Mouse (Mus musculus) thymus, adult 2 months (tissue): ENCODE measurements around the gene Zim1.

ENCODE experiments used
- CTCF ChIP-seq: fragments of 200-500 bp; IDR thresholded peaks from 2 replicates; pipeline ENCODE4 v1.5.1; 2012; ENCODE audit warnings: mild to moderate bottlenecking, control low read depth, low read length, moderate library complexity, borderline replicate concordance; ENCODE audit not compliant: control insufficient read depth, poor library complexity, insufficient read depth; ENCODE audit errors: extremely low read depth
- POLR2A ChIP-seq: fragments of 200-500 bp; IDR thresholded peaks from 2 replicates; pipeline ENCODE4 v1.6.1; 2012; ENCODE audit warnings: mild to moderate bottlenecking, low read length, control low read depth, moderate library complexity; ENCODE audit not compliant: control insufficient read depth, poor library complexity, insufficient read depth; ENCODE audit errors: extremely low read depth

DNA sequence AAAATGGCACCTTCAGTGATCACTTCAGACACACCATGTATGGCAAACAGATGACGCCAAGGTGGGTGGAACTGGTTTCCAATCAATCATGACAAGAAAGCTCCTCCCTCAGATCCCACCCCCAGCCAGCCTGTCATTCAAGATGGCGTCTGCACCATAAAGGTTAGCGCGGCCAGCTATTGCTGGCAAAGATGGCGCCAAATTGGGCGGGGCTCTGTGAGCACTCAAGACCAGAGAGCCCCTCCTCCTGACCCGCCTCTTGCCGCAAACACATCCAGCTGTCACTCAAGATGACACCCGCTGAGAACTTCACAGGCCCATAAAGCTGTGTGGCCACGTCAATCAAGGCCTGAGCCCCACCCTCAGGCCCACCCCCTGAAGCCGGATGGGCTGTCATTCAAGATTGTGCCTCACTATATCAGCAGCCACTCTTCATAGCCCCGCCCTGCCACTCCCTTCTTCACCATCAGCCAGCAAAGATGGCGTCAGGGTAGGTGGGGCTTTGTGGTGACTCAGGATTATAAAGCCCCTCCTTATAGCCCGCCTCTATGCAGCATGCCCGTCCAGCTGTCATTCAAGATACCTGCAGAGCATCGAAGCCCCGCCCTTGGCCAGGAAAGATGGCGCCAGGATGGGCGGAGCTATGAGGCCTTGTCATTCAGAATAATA, 32.1 kb upstream of the Zim1 start:
- TF ChIP-seq POLR2A, result no peak
- no peak for TF ChIP-seq CTCF
